Mouse (Mus musculus): ENCODE measurements around the gene Bach1.

DNA sequence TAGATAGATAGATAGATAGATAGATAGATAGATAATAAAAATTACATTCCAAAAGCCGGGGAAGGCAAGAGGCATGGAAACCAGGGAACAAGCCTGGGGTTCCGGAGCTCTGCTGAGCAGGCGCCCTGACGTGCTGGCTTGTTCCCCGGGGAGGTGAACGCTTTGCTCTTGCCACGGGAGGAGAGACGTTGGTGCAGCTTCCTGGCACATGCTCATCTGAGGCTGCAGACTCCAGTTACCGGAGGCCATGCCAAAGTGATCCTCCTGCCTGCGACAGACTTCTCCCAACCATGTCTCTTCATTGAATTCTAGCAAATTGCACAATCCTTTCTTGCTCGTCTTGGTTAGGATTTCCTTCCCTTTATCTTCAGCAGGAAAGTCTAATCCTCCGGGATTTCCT, 27.4 kb upstream of the Bach1 start:
- TF ChIP-seq CTCF (IDR thresholded peaks at IDR 0.05; ENCODE audit: control insufficient read depth, insufficient read depth, insufficient read length), result no peak
- TF ChIP-seq USF1 (IDR thresholded peaks at IDR 0.05; ENCODE audit: low read depth), result no peak
- no peak for TF ChIP-seq MAX (IDR thresholded peaks at IDR 0.05)
- no peak for TF ChIP-seq CEBPB (IDR thresholded peaks at IDR 0.05; ENCODE audit: low read depth)
- TF ChIP-seq MYOG (IDR thresholded peaks at IDR 0.05; ENCODE audit: control insufficient read depth, extremely low read depth, insufficient read length), result no peak
- no peak for TF ChIP-seq MYOD1 (IDR thresholded peaks at IDR 0.05; ENCODE audit: control insufficient read depth, insufficient read length, low read depth)
- no peak for TF ChIP-seq FOSL1 (IDR thresholded peaks at IDR 0.05; ENCODE audit: insufficient read depth, low read length, poor library complexity, severe bottlenecking)

All from C2C12 (cell line).